Mouse (Mus musculus) embryonic facial prominence, embryonic 11.5 days (tissue): ENCODE data around the gene Tcf15. TPM values are rescaled to one million over a fixed set of nuclear protein-coding genes. Genes with fewer than 3 reads are reported as not detected.
A peak's percentile ranks its signal among the peaks of the same experiment; 100 is the strongest.

Experiments
- ATAC-seq: fragments of 200-750 bp; cut with Nextera tagmentation; replicated peaks from 2 replicates; pipeline ENCODE4 v1.8.0; 2017; ENCODE audit warnings: low read depth; ENCODE audit not compliant: insufficient number of reproducible peaks, low FRiP score, low TSS enrichment
- DNase-seq: peaks from one replicate; pipeline ENCODE4 v3.0.0-alpha.2; 2015; ENCODE audit warnings: low spot score
- H3K27ac ChIP-seq: fragments of 300-500 bp; sonication (generic); replicated peaks from 2 replicates; pipeline ENCODE4 v1.5.1; 2014; ENCODE audit warnings: mild to moderate bottlenecking, low read depth, low read length, control low read depth
- H3K27me3 ChIP-seq: fragments of 300-500 bp; sonication (generic); 2 replicates; pipeline ENCODE4 v1.6.1; 2014; ENCODE audit warnings: mild to moderate bottlenecking, low read length, moderate library complexity, mixed read lengths; ENCODE audit not compliant: control insufficient read depth, insufficient read depth
- H3K36me3 ChIP-seq: fragments of 300-500 bp; sonication (generic); replicated peaks from 2 replicates; pipeline ENCODE4 v1.6.1; 2014; ENCODE audit warnings: low read depth, mild to moderate bottlenecking, low read length, moderate library complexity, mixed read lengths; ENCODE audit not compliant: control insufficient read depth, insufficient read depth
- H3K4me1 ChIP-seq: fragments of 300-500 bp; sonication (generic); 2 replicates; pipeline ENCODE4 v1.6.1; 2014; ENCODE audit warnings: low read length, mixed read lengths; ENCODE audit not compliant: control insufficient read depth, insufficient read depth
- H3K4me2 ChIP-seq: fragments of 300-500 bp; sonication (generic); 2 replicates; pipeline ENCODE4 v1.6.1; 2014; ENCODE audit warnings: low read depth, mild to moderate bottlenecking, control low read depth, low read length, moderate library complexity
- H3K4me3 ChIP-seq: fragments of 300-500 bp; sonication (generic); 2 replicates; pipeline ENCODE4 v1.5.1; 2014; ENCODE audit warnings: low read depth, low read length, control low read depth
- H3K9ac ChIP-seq: fragments of 300-500 bp; sonication (generic); replicated peaks from 2 replicates; pipeline ENCODE4 v1.6.1; 2014; ENCODE audit warnings: mild to moderate bottlenecking, control low read depth, low read length
- H3K9me3 ChIP-seq: fragments of 300-500 bp; sonication (generic); replicated peaks from 2 replicates; pipeline ENCODE4 v1.6.1; 2016; ENCODE audit warnings: mild to moderate bottlenecking, low read length, inconsistent platforms, mixed read lengths; ENCODE audit not compliant: control insufficient read depth
- WGBS: fragments of 180-500 bp; shearing (Covaris S2); extraction: QIAGEN DNeasy Blood & Tissue Kit; methylation state at CpG from one replicate; pipeline ENCODE4 v1.1.7; 2014; 5-methylcytosine and 5-hydroxymethylcytosine counted together
- polyA plus RNA-seq: library from polyadenylated mRNA; unstranded; fragments of >200 nt; fragmentation: Nextera tagmentation; extraction: Ambion mirVana; gene quantifications from 2 replicates; pipeline ENCODE4 v1.2.1, GENCODE M21; 2014

Gene Tcf15
- polyA plus RNA-seq, 1 experiment from 2014 or later: 11.3 TPM

DNA sequence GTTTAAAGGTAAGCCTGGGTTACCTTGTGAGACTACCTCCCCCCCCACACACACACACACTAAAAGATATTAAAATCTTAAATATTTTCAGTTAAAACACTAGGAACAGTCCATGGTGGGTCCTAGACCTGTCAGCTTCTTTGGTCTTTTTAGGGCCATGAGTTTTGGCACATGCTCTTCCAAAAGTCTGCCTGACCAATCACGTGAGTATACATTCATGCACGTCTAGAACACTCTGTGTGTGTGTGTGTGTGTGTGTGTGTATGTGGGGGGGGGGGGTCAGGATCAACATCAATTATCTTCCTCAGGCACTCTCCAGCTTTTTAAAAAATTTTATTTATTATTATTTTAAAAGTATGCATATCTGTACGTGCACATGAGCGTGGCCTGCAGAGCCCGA is 30.9 kb upstream of the Tcf15 start:
- no peak overlapping the region for H3K27ac ChIP-seq
- H3K9ac ChIP-seq: no peak overlapping the region
- no peak overlapping the region for H3K4me3 ChIP-seq
- ATAC-seq (no peak), DNase-seq (no peak)
- H3K36me3 ChIP-seq: no peaks in the 10 kb centered on the region
- no peaks in the 10 kb centered on the region for H3K9me3 ChIP-seq
- peaks cover 9% of the 10 kb centered on the region for H3K4me1 ChIP-seq
- H3K27me3 ChIP-seq: no peaks in the 10 kb centered on the region
- WGBS: 78% methylated on average over 5 of the region's 5 CpGs
- H3K4me2 ChIP-seq: no peak overlapping the region

DNA sequence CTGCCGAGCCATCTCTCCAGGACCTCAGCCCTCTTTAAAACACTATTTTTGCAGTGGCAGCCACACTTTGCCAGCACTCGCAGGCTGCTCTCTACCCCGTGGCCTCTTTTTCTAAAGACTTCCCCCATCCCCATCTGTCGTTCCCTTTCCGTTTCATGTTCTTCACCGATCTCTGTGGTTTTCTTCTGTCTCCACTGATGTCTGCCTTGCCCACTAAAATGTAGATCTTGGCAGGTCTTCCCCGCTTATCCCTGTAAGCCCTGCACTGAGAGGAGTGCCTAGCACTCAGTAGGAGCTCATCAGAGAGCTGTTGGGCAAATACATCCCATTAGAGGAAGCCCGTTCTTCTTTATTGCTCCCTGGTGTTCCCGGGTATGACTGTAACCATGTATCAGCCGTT is 30.4 kb upstream of the Tcf15 start:
- H3K36me3 ChIP-seq: no peaks in the 10 kb centered on the region
- ATAC-seq (no peak), DNase-seq (no peak)
- no peak overlapping the region for H3K4me2 ChIP-seq
- H3K27ac ChIP-seq: no peak overlapping the region
- H3K9ac ChIP-seq: no peak overlapping the region
- H3K4me1 ChIP-seq: peaks cover 9% of the 10 kb centered on the region
- H3K27me3 ChIP-seq: no peaks in the 10 kb centered on the region
- H3K4me3 ChIP-seq: no peak overlapping the region
- 65% methylated on average over 10 of the region's 10 CpGs for WGBS
- H3K9me3 ChIP-seq: no peaks in the 10 kb centered on the region

DNA sequence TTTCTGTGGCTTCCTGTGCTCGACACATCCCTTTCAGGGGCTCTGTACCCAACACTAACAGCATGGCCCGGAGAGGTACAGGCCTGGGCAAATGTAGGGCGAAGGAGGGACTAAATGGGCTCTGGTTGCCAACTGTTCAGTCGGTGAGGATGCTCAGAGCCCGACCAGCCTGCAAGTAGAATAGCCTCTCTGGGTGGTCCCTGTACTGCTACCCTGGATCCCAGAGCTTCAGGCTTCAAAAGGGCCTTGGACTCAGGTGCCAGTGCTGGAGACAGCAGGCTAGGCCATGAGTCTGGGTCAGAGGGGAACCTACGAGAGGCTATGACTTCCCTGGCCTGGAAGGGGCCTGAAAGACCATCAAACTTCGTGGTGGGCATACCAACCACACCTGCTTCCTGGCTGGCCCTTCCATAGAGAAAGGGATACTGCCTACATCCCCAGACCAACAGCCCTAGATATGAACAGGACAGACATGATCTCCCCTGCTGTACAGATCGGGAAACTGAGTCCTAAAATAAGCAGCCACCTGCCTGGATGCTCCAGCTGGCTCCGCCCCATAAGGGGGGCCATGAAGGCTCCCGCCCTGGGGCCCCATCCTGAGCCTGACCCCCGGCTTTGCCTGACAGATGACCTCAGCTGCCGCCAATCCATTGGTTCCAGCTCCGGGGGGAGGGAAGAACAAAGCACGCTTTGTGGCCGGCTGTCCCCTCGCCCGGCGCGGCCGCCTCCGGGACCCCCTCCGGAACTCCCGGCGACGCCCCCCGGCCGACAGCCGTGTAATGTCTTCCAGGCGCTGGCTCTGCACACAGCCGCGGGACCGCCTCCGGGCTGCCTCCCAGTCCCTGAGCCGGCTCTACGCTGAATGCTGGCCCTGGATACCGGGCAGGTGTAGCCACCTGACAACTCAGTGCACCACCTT is 29.0 kb upstream of the Tcf15 start:
- WGBS: 10% methylated on average over 35 of the region's 36 CpGs
- no peaks in the 10 kb centered on the region for H3K27me3 ChIP-seq

DNA sequence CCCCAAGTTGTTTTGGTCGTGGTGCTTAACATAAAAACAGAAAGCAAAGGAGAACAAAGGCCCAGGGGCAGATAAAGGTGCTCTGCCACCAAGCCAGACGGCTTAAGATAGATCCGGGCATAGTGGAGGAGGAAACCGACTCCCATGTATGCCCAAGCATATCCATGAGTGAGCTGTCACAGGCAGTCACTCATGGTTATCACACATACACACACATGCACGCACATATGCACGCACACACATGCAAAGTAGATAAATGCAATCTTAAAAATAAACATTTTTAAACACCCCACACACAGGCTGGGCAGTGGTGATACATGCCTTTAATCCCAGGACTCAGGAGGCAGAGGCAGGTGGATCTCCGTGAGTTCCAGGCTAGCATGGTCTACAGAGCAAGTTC is 25.7 kb upstream of the Tcf15 start:
- no peak for DNase-seq
- Histone ChIP-seq H3K4me1 (peaks cover 18% of the 10 kb centered on the region), H3K27ac (no peak overlapping the region), H3K9ac (no peak overlapping the region), H3K9me3 (no peaks in the 10 kb centered on the region), H3K27me3 (no peaks in the 10 kb centered on the region), H3K36me3 (no peaks in the 10 kb centered on the region), H3K4me2 (no peak overlapping the region), H3K4me3 (no peak overlapping the region)
- ATAC-seq: no peak
- 90% methylated on average over 7 of the region's 7 CpGs for WGBS

More for the DNA sequence above, 29.0 kb upstream of the Tcf15 start:
- Histone ChIP-seq H3K4me2 (peak overlapping the region; percentile 57), H3K9ac (no peak overlapping the region; the same call in 1 of the 2 replicates), H3K9me3 (no peaks in the 10 kb centered on the region), H3K4me3 (peak overlapping the region; percentile 19), H3K36me3 (no peaks in the 10 kb centered on the region), H3K4me1 (peaks cover 12% of the 10 kb centered on the region), H3K27ac (no peak overlapping the region)
- ATAC-seq (peak; percentile 66), DNase-seq (peak; percentile 76)

DNA sequence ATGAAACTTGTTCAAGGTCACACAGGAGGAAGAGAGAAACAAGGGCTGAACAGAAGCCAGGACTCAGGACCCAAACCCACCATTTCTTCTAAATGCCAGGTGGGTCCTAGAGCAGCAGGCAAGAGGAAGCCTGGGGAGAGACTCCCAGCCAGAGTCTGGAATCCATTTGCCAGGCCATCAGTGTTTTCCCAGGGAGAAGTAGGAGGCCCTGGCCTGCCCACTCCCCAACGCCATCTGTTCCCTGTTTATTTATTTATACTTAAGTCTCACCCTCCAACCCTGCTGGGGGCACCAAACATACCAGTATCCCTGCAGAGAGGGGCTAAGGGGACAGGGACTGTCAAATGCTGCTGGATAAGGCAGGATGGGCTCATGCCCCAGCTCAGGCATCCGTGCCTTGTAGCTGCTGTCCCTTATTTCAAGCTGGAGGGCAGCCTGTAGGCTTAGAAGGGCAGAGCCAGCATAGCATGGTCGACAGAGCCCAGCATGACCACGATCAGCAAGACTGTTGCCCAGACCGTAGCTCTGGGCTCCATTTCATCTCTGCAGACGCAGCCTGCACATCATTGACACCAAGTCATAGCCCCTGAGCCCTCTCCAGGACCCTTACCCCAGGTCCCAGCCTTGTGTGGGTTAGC is 24.0 kb upstream of the Tcf15 start:
- WGBS: 27% methylated on average over 6 of the region's 6 CpGs

DNA sequence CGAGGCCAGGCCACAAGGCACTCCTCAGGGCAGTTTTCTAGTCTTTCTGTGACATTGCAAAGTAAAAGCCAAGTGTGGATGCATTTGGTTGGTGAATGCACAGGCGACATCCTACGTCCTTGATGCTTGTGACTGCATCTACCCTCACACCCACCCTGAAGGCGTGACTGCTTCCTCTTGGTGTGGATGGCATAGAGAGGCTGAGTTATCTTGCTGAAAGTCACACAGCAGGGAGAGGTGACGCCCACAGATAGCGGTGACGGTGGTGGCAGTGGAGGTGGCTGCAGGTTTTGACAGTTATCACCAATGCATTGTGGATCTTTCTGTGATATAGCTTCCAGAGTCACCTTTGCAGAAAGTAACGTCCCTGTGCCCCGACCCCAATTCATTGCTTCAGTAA is 20.5 kb upstream of the Tcf15 start:
- no peaks in the 10 kb centered on the region for H3K27me3 ChIP-seq
- WGBS: 77% methylated on average over 9 of the region's 9 CpGs
- H3K27ac ChIP-seq: no peak overlapping the region
- DNase-seq: no peak
- H3K4me1 ChIP-seq: peaks cover 9% of the 10 kb centered on the region
- ATAC-seq: no peak
- no peak overlapping the region for H3K9ac ChIP-seq
- H3K4me3 ChIP-seq: no peak overlapping the region
- no peak overlapping the region for H3K4me2 ChIP-seq
- H3K36me3 ChIP-seq: no peaks in the 10 kb centered on the region
- no peaks in the 10 kb centered on the region for H3K9me3 ChIP-seq

More for the DNA sequence above, 24.0 kb upstream of the Tcf15 start:
- H3K27me3 ChIP-seq: no peaks in the 10 kb centered on the region
- ATAC-seq (no peak; the same call in 1 of the 2 replicates), DNase-seq (peak; percentile 66)
- no peak overlapping the region for H3K4me2 ChIP-seq
- peaks cover 15% of the 10 kb centered on the region for H3K4me1 ChIP-seq
- H3K36me3 ChIP-seq: no peaks in the 10 kb centered on the region
- H3K9me3 ChIP-seq: no peaks in the 10 kb centered on the region
- H3K27ac ChIP-seq: 0 out of 2 replicates have a peak overlapping the region, but pooled peaks have one; percentile 8
- peak overlapping the region; percentile 22; the same call in 1 of the 2 replicates for H3K9ac ChIP-seq
- no peak overlapping the region for H3K4me3 ChIP-seq

DNA sequence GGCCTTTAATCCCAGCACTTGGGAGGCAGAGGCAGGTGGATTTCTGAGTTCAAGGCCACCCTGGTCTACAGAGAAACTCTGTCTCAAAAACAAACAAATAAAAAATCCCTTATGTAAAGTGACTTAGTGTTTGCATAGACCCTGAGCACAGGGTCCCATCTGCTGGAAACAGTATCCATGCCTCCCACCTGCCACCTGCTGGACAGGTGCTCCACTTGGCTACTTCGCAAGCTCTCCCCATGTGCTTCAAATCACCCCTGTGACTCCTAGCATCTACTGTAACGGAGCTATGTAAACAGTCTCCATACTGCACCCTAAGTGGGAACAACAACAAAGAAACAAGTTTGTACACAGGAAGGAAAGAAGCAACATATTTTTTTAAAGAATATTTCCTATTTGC is 14.8 kb upstream of the Tcf15 start:
- H3K9me3 ChIP-seq: no peaks in the 10 kb centered on the region
- H3K4me1 ChIP-seq: no peaks in the 10 kb centered on the region
- H3K36me3 ChIP-seq: no peaks in the 10 kb centered on the region
- no peaks in the 10 kb centered on the region for H3K27me3 ChIP-seq
- no peak overlapping the region for H3K4me2 ChIP-seq
- DNase-seq (no peak), ATAC-seq (no peak)
- 65% methylated on average over 2 of the region's 2 CpGs for WGBS
- no peak overlapping the region for H3K9ac ChIP-seq
- H3K27ac ChIP-seq: no peak overlapping the region
- H3K4me3 ChIP-seq: no peak overlapping the region

DNA sequence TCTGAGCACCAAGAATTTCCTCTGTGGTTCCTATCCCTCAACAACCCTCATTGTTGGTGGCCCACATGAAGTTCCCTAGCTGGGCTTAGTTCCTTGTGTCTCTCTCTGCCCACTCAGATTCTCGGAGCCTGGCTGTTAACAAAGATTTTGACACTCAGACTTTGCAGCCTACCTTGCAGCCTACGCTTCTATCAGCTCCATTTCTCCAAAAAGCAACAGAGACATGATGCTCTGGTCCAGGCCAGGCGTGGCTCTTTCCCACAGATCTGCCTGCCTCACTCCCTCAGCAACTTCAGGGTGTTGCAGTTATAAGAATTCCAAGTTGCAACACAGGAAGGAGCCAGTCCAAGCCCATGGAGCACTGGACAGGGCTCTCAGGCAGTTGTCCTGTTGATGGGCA is 13.6 kb upstream of the Tcf15 start:
- no peaks in the 10 kb centered on the region for H3K27me3 ChIP-seq
- H3K4me2 ChIP-seq: no peak overlapping the region
- no peak overlapping the region for H3K27ac ChIP-seq
- H3K9ac ChIP-seq: no peak overlapping the region
- H3K36me3 ChIP-seq: no peaks in the 10 kb centered on the region
- no peaks in the 10 kb centered on the region for H3K9me3 ChIP-seq
- ATAC-seq (no peak), DNase-seq (no peak)
- H3K4me3 ChIP-seq: no peak overlapping the region
- whole genome bisulfite sequencing: 78% methylated on average over 3 of the region's 3 CpGs
- no peaks in the 10 kb centered on the region for H3K4me1 ChIP-seq
